Comparison of ENCODE assay signal across 11 mouse cellular contexts in the genomic region with DNA sequence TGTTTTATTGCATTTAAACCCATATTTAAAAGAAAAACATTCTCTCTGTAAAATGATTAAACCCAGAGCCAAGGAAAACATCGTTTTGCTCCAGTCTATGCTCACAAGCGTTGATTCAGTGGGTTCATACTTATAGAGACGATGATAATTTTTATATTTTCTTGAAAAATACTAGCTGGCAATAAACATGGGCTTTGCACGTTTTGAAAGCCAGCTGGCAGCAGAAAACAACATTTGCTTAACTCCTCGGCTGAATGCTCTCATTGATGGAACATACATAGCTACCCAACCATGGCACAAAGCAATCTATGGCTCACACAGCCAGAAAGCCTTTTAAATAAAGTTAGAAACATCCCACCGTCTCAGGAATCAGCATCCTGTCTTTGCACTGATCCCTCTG.
DNase-seq lines count a peak whose midpoint lies in the region; ATAC-seq lines count a peak whose summit lies in the region.
"Had no signal": no experiment of that assay in that cellular context is flagged by ENCODE, and none has a peak within 500 bp of the region (broad histone marks: within the 10 kb centered on the region; RNA-seq: fewer than 3 reads in every experiment).

No protein-coding gene starts in this region.

- H3K27me3 ChIP-seq in forebrain, embryonic 14.5 days (replicated peaks; ENCODE audit: control insufficient read depth, insufficient read depth, low read length), result no peaks in the 10 kb centered on the region
- no peaks in the 10 kb centered on the region for H3K27me3 ChIP-seq in forebrain, embryonic 10.5 days (ENCODE audit: poor library complexity, severe bottlenecking)
- H3K27me3 ChIP-seq in limb, embryonic 12.5 days, result no peaks in the 10 kb centered on the region; the same call in 1 of the 2 replicates
- H3K27me3 ChIP-seq in limb, embryonic 10.5 days (ENCODE audit: low read depth, poor library complexity, severe bottlenecking), result no peaks in the 10 kb centered on the region
- H3K27me3 ChIP-seq in hindbrain, embryonic 15.5 days, result no peaks in the 10 kb centered on the region
- no peaks in the 10 kb centered on the region for H3K27me3 ChIP-seq in neural tube, embryonic 13.5 days
- H3K27me3 ChIP-seq: heart, embryonic 12.5 days had no signal

- ATAC-seq in forebrain, embryonic 14.5 days, result peak; percentile 54; the same call in 1 of the 2 replicates
- no peak for ATAC-seq in limb, embryonic 12.5 days (ENCODE audit: insufficient number of reproducible peaks, insufficient read depth, low FRiP score, low TSS enrichment, low read depth)
- ATAC-seq in hindbrain, embryonic 15.5 days (ENCODE audit: low FRiP score, low read depth), result peak; percentile 19; the same call in 1 of the 2 replicates
- ATAC-seq in neural tube, embryonic 13.5 days (ENCODE audit: low read depth), result no peak

- no peak overlapping the region for H3K4me3 ChIP-seq in forebrain, embryonic 14.5 days (ENCODE audit: low read depth, low read length)
- no peak overlapping the region for H3K4me3 ChIP-seq in forebrain, embryonic 10.5 days
- H3K4me3 ChIP-seq in limb, embryonic 12.5 days (replicated peaks), result no peak overlapping the region
- no peak overlapping the region for H3K4me3 ChIP-seq in limb, embryonic 10.5 days
- no peak overlapping the region for H3K4me3 ChIP-seq in hindbrain, embryonic 15.5 days
- H3K4me3 ChIP-seq in neural tube, embryonic 13.5 days, result no peak overlapping the region

- H3K4me1 ChIP-seq in forebrain, embryonic 14.5 days (ENCODE audit: control insufficient read depth, insufficient read depth, low read length), result no peaks in the 10 kb centered on the region
- H3K4me1 ChIP-seq in forebrain, embryonic 10.5 days, result peaks cover 9% of the 10 kb centered on the region; the same call in 1 of the 2 replicates
- no peaks in the 10 kb centered on the region for H3K4me1 ChIP-seq in limb, embryonic 12.5 days (replicated peaks)
- H3K4me1 ChIP-seq in limb, embryonic 10.5 days, result 0 out of 2 replicates have a peak, but pooled peaks cover 2% of the 10 kb centered on the region
- no peaks in the 10 kb centered on the region for H3K4me1 ChIP-seq in hindbrain, embryonic 15.5 days (replicated peaks)
- H3K4me1 ChIP-seq in neural tube, embryonic 13.5 days (replicated peaks), result peaks cover 3% of the 10 kb centered on the region
- H3K4me1 ChIP-seq: heart, embryonic 12.5 days had no signal

- H3K4me2 ChIP-seq in forebrain, embryonic 14.5 days (ENCODE audit: low read length), result peak overlapping the region; percentile 38; the same call in 1 of the 2 replicates
- H3K4me2 ChIP-seq in limb, embryonic 12.5 days, result peak overlapping the region; percentile 48; the same call in 1 of the 2 replicates
- H3K4me2 ChIP-seq in hindbrain, embryonic 15.5 days, result peak overlapping the region; percentile 46
- 0 out of 2 replicates have a peak overlapping the region, but pooled peaks have one; percentile 48 for H3K4me2 ChIP-seq in neural tube, embryonic 13.5 days

- peak; percentile 61 for DNase-seq in forebrain, embryonic 14.5 days (ENCODE audit: low spot score)
- DNase-seq in forebrain, embryonic 10.5 days (ENCODE audit: extremely low spot score, low spot score), result no peak
- no peak for DNase-seq in limb, embryonic 10.5 days (ENCODE audit: low spot score)
- no peak for DNase-seq in urinary bladder, postnatal 10 days (ENCODE audit: low spot score)
- DNase-seq in cerebellum, postnatal 4 days (ENCODE audit: low spot score in 2 of 2), result no peak

- no peaks in the 10 kb centered on the region for H3K9me3 ChIP-seq in forebrain, embryonic 14.5 days (replicated peaks; ENCODE audit: control insufficient read depth, low read length)
- no peaks in the 10 kb centered on the region for H3K9me3 ChIP-seq in forebrain, embryonic 10.5 days
- H3K9me3 ChIP-seq in limb, embryonic 12.5 days, result no peaks in the 10 kb centered on the region
- H3K9me3 ChIP-seq in limb, embryonic 10.5 days (replicated peaks), result no peaks in the 10 kb centered on the region
- H3K9me3 ChIP-seq in hindbrain, embryonic 15.5 days, result no peaks in the 10 kb centered on the region
- H3K9me3 ChIP-seq in neural tube, embryonic 13.5 days, result no peaks in the 10 kb centered on the region
- H3K9me3 ChIP-seq: G1E; heart, embryonic 12.5 days had no signal

- H3K36me3 ChIP-seq in forebrain, embryonic 14.5 days (ENCODE audit: control insufficient read depth, insufficient read depth, low read length), result no peaks in the 10 kb centered on the region
- no peaks in the 10 kb centered on the region for H3K36me3 ChIP-seq in forebrain, embryonic 10.5 days (replicated peaks)
- H3K36me3 ChIP-seq in limb, embryonic 12.5 days, result no peaks in the 10 kb centered on the region
- no peaks in the 10 kb centered on the region for H3K36me3 ChIP-seq in limb, embryonic 10.5 days
- no peaks in the 10 kb centered on the region for H3K36me3 ChIP-seq in hindbrain, embryonic 15.5 days
- no peaks in the 10 kb centered on the region for H3K36me3 ChIP-seq in neural tube, embryonic 13.5 days
- H3K36me3 ChIP-seq: G1E; heart, embryonic 12.5 days had no signal

- no peak overlapping the region for H3K27ac ChIP-seq in forebrain, embryonic 14.5 days (ENCODE audit: low read depth, low read length)
- no peak overlapping the region for H3K27ac ChIP-seq in forebrain, embryonic 10.5 days
- H3K27ac ChIP-seq in limb, embryonic 12.5 days, result no peak overlapping the region
- H3K27ac ChIP-seq in limb, embryonic 10.5 days, result no peak overlapping the region
- H3K27ac ChIP-seq in hindbrain, embryonic 15.5 days (replicated peaks), result no peak overlapping the region
- H3K27ac ChIP-seq in neural tube, embryonic 13.5 days (replicated peaks), result no peak overlapping the region
- H3K27ac ChIP-seq: gastrocnemius, adult 2 months had no signal

- no peak overlapping the region for H3K9ac ChIP-seq in forebrain, embryonic 14.5 days (ENCODE audit: low read length)
- no peak overlapping the region for H3K9ac ChIP-seq in limb, embryonic 12.5 days (replicated peaks)
- H3K9ac ChIP-seq in hindbrain, embryonic 15.5 days, result peak overlapping the region; percentile 13; the same call in 1 of the 2 replicates
- H3K9ac ChIP-seq in neural tube, embryonic 13.5 days, result no peak overlapping the region
- H3K9ac ChIP-seq: heart, embryonic 12.5 days had no signal

- WGBS in forebrain, embryonic 14.5 days, result 47% methylated on average over 6 of the region's 6 CpGs
- 65% methylated on average over 6 of the region's 6 CpGs for WGBS in forebrain, embryonic 10.5 days
- 57% methylated on average over 6 of the region's 6 CpGs for WGBS in limb, embryonic 12.5 days
- WGBS in limb, embryonic 10.5 days, result 69% methylated on average over 6 of the region's 6 CpGs
- 45% methylated on average over 6 of the region's 6 CpGs for WGBS in hindbrain, embryonic 15.5 days
- WGBS in neural tube, embryonic 13.5 days, result 49% methylated on average over 6 of the region's 6 CpGs

Comparison
In these comparisons a context has a peak if more than half of its experiments do, and no peak if none do; other contexts are left out.
1. ATAC-seq: peak in forebrain, embryonic 14.5 days (single experiment) and hindbrain, embryonic 15.5 days (single experiment); none in limb, embryonic 12.5 days (single experiment) and neural tube, embryonic 13.5 days (single experiment).
2. Peak in every context shown above with its lines, with median percentiles within 50 percentile points of each other: H3K4me2 ChIP-seq.